Mouse (Mus musculus) bone marrow, adult 2 months (tissue): Measurements from ENCODE around the gene Bag3. TPM values are rescaled to one million over a fixed set of nuclear protein-coding genes. Genes with fewer than 3 reads are reported as not detected.
A peak's percentile ranks its signal among the peaks of the same experiment; 100 is the strongest.

ENCODE experiments used
- H3K27ac ChIP-seq: fragments of 200-500 bp; 2 replicates; pipeline ENCODE4 v1.5.1; 2012; ENCODE audit warnings: low read depth, mild to moderate bottlenecking, control low read depth, inconsistent platforms, low read length; ENCODE audit not compliant: control insufficient read depth, poor library complexity, insufficient read depth
- H3K4me1 ChIP-seq: fragments of 200-500 bp; 2 replicates; pipeline ENCODE4 v1.6.1; 2011; ENCODE audit warnings: low read length; ENCODE audit not compliant: control insufficient read depth, insufficient read depth
- H3K4me3 ChIP-seq: fragments of 200-500 bp; replicated peaks from 2 replicates; pipeline ENCODE3; 2011; ENCODE audit warnings: mild to moderate bottlenecking, low read depth, low read length, control low read depth; ENCODE audit not compliant: control insufficient read depth
- CTCF ChIP-seq: fragments of 200-500 bp; IDR thresholded peaks from 2 replicates; pipeline ENCODE4 v1.5.1; 2011; ENCODE audit warnings: low read length, control low read depth; ENCODE audit not compliant: control insufficient read depth, insufficient read depth
- POLR2A ChIP-seq: fragments of 200-500 bp; IDR thresholded peaks from 2 replicates; pipeline ENCODE4 v1.6.1; 2011; ENCODE audit warnings: low read depth, mild to moderate bottlenecking, control low read depth, low read length, borderline replicate concordance; ENCODE audit not compliant: control insufficient read depth
- WGBS: fragments of 180-500 bp; shearing (Covaris S2); methylation state at CpG from one replicate; pipeline ENCODE4 v1.1.7; 2018; 5-methylcytosine and 5-hydroxymethylcytosine counted together
- polyA plus RNA-seq: library from polyadenylated mRNA; stranded (reverse); fragments of >200 nt; gene quantifications from 2 replicates; pipeline ENCODE4 v1.2.4, GENCODE M21; 2011; ENCODE audit warnings: low replicate concordance; ENCODE audit not compliant: missing spikeins, insufficient read depth, insufficient read length

Gene Bag3
- polyA plus RNA-seq, 1 experiment, result 10.6 TPM

DNA sequence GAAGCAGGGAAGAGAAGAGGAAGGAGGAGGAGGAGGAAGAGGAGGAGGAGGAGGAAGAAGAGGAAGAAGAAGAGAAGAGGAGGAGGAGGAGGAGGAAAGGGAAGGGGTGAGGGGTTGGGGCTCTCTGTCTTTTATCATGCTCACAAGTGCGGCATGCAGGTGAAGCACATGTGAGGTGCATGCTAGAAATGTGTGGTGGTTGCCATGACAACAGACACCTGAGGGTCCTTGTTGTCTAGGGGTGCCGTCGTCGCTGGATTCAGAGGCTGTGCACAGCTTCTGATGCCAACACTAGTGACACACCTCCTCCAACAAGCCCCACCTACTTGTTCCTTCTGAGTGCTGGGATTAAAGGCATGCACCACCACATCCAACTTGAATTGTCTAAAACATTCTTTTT lies 7.1 kb upstream of the Bag3 start:
- 72% methylated on average over 4 of the region's 4 CpGs for WGBS
- Histone ChIP-seq H3K4me3 (no peak overlapping the region), H3K4me1 (no peaks in the 10 kb centered on the region), H3K27ac (no peak overlapping the region)
- no peak for TF ChIP-seq CTCF
- no peak for TF ChIP-seq POLR2A

DNA sequence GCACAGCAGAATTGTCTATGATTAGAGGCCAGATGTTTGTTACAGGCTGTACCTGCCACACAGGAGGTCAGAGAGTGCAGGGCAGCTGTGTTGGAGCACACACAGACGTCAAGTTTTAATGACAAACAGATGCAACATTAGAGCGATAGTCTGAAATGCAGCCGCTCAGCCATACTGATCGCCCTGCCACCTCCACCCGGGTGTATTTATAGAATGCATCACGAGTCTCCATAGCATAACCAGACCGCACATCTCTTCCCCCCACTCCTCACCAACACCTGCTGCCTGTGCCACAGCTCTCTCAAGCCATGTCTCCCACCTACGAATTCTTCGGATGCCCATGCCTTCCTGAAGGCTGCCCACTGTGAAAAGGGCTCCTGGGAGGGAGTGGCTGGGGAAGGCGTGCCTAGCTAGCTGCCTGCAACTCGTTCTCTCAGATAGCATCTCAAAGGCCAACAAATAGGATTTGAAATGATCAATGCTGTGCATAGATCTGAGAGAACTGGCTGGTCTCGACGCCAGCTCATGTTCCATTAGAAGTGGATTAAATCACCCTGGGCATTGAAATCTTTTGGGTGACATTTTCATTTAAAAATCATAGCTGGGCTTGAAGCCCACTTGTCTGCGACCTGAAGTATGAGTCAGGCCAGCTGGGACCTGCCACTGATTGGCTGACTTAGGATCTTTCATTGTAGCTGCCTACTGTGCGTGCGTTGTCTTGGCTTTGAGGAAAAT lies 3.9 kb upstream of the Bag3 start:
- H3K4me3 ChIP-seq, result no peak overlapping the region
- WGBS, result 82% methylated on average over 16 of the region's 16 CpGs
- H3K27ac ChIP-seq, result no peak overlapping the region
- TF ChIP-seq POLR2A, result no peak
- H3K4me1 ChIP-seq, result no peaks in the 10 kb centered on the region

DNA sequence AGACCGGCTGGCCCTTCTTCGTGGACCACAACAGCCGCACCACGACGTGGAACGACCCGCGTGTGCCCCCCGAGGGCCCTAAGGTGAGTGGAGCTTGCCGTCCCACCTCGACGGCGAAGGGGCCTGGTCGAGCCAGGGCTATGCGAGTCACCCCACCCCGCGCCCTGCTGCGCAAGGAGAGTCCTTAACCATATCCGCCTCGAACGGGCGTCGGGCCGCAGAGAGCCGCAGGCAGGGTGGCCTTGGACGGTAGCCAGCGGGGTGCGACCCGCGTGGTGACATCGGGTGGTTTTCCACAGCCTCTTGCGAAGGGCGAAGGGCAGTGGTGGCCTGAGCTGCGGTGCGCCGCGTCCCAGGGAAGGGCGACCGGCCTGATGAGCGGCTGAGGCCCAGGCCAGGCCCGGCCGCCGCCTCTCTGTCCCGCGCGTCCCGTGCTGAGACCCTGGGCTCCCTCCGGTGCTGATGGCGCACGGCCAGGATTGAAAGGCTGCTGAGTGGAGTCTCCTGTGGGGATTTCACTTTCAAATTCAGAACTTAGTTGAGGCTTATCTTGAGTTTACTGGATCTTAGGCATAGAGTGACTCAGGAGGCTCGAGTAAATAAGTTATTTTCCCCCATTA lies 656 bp downstream of the Bag3 start:
- H3K27ac ChIP-seq, result peak overlapping the region; percentile 89
- H3K4me1 ChIP-seq, result no peaks in the 10 kb centered on the region; the same call in 1 of the 2 replicates
- TF ChIP-seq CTCF (no peak; the same call in 1 of the 2 replicates), POLR2A (no peak)
- WGBS, result 2% methylated on average over 51 of the region's 51 CpGs
- peak overlapping the region; percentile 76 for H3K4me3 ChIP-seq

DNA sequence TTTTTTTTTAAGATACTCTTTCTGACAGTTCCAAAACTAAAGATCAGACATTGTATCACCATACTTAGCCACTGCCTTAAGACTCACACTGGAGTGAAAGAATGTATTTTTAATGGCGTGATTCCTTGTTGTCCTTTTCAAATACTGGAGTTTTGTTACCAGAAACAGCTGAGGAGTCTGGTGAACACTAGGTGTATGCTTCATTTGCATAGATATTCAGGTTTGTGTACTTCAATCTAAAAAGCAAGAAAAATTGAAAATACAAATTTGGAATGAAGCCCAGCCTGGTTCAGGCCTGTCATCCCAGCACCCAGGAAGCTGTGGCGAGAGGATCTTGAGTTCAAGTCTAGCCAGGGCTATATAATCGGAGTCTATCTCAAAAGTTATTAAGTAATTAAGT lies 1.2 kb downstream of the Bag3 start:
- H3K27ac ChIP-seq, result no peak overlapping the region
- no peaks in the 10 kb centered on the region; the same call in 1 of the 2 replicates for H3K4me1 ChIP-seq
- TF ChIP-seq CTCF (no peak), POLR2A (no peak)
- no peak overlapping the region for H3K4me3 ChIP-seq
- 67% methylated on average over 3 of the region's 3 CpGs for WGBS

DNA sequence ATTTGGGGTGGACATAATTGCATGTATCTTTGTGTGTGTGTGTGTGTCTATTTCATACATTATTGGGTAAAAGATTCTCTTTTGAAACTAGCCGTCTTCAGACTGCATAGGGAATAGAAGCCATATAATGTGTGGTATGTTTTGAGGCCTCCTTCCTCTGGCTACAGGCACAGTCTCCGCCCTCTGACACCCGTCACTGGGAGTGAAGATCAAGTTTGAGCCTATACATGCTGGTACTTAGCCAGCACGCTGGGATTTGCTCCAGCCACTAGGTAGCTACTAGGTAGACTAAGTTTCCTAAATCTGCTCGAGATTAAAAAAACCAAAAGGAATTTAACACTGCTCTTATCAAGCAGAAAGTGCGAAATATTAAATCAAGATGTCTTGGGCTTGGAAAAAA lies 3.2 kb downstream of the Bag3 start:
- Histone ChIP-seq H3K27ac (no peak overlapping the region), H3K4me3 (no peak overlapping the region), H3K4me1 (no peaks in the 10 kb centered on the region; the same call in 1 of the 2 replicates)
- TF ChIP-seq POLR2A (no peak), CTCF (no peak)
- WGBS, result 65% methylated on average over 6 of the region's 6 CpGs

DNA sequence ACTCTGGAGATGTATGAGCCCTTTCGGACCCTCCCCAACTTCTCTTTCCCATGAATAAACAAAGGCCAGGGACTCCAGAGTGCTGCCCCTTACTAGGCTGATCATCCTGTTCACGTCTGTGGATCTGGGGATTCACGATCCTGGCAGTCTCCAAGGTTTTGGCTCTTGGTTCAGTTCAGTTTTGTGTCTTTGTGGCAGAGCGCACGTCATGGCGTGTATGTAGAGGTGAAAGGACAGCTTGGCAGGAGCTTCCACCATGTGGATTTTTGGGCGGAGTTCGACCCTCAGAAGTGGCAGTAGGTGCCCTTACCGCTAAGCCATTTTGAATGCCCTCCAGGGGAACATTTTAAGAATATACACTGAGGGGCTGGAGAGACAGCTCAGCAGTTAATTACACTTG lies 5.2 kb downstream of the Bag3 start:
- no peak overlapping the region for H3K27ac ChIP-seq
- no peaks in the 10 kb centered on the region; the same call in 1 of the 2 replicates for H3K4me1 ChIP-seq
- WGBS, result 87% methylated on average over 9 of the region's 9 CpGs
- TF ChIP-seq POLR2A (no peak), CTCF (no peak)
- H3K4me3 ChIP-seq, result no peak overlapping the region

DNA sequence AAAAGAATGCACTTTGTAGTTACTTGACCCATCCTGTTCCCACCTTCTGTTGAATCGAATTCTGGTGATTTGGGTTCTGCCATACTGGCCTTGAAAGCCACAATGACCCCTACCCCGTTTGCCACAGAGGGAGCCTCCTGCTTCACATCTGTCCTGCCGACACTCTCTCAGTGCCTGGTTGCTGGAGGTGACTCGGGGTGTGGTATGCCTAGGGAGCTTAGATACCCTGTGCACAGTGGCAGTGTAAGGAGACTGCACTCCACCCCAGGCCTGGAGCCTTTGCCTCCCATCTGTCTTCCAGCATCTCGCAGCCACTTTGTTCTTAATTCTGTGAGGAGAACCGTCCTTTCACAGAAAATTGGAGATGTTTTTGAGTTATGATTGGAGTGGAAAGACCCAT lies 5.7 kb downstream of the Bag3 start:
- H3K4me3 ChIP-seq, result no peak overlapping the region
- H3K27ac ChIP-seq, result no peak overlapping the region
- no peaks in the 10 kb centered on the region; the same call in 1 of the 2 replicates for H3K4me1 ChIP-seq
- TF ChIP-seq POLR2A, result no peak
- TF ChIP-seq CTCF, result no peak
- WGBS, result 77% methylated on average over 6 of the region's 6 CpGs

DNA sequence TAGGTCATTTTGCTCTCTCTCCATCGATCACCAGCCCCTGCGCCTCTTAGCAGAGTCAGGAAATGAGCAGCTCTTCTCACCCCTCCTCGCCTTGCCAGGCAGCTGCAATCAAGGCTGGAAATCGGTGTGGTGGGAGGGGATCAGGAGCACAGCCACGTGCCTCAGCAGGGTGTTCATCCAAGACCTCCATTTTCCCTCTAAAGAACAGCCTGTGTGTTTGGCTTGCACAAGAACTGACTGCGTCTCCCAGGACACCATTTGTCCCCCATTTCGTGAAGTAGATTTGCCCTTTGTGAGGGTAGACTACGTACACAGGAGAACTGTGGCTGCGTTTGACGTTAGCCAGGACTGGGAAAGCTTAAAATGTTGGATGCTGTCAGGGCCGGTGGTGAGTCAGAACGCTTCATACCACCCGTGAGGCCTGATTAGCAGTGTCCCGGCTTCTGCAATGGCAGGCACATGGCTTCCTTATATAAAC lies 6.2 kb downstream of the Bag3 start:
- Histone ChIP-seq H3K4me1 (no peaks in the 10 kb centered on the region; the same call in 1 of the 2 replicates), H3K4me3 (no peak overlapping the region), H3K27ac (no peak overlapping the region)
- TF ChIP-seq POLR2A, result no peak
- no peak for TF ChIP-seq CTCF
- WGBS, result 67% methylated on average over 14 of the region's 14 CpGs
